Mouse (Mus musculus) stomach, postnatal 0 days (tissue): ENCODE results near the gene Lnp1.

Experiments
- CTCF ChIP-seq: IDR thresholded peaks from 2 replicates; pipeline ENCODE4 v1.5.1; 2016; ENCODE audit warnings: antibody characterized with exemption, low read depth, mild to moderate bottlenecking, moderate library complexity
- EP300 ChIP-seq: optimal IDR thresholded peaks from 2 replicates; pipeline ENCODE3; 2016; ENCODE audit warnings: antibody characterized with exemption

DNA sequence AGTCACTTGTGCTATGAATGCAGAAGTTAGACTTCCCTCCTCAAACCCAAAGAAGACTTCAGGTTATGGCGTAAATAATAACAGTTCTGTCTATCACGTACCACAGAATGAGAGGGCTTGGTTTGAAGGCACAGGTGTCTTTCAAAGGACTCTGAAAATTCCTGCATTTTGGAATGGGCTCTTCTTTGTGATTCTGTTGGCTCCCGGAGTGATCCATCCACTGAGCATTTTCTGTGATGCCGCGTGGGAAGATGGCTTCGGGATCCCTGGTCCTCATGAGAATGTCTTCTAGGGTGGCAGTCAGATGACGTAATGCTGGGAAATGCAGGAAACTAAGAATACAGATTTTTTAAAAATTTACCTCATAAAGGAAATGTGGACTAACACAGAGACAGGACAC, 10.6 kb downstream of the Lnp1 start:
- no peak for TF ChIP-seq CTCF
- no peak for TF ChIP-seq EP300
